Mouse (Mus musculus): ENCODE results near the gene Gda. TPM values are rescaled to one million over a fixed set of nuclear protein-coding genes. Genes with fewer than 3 reads are reported as not detected.

Gene Gda
- polyA plus RNA-seq, 1 experiment, result 1.4 TPM

DNA sequence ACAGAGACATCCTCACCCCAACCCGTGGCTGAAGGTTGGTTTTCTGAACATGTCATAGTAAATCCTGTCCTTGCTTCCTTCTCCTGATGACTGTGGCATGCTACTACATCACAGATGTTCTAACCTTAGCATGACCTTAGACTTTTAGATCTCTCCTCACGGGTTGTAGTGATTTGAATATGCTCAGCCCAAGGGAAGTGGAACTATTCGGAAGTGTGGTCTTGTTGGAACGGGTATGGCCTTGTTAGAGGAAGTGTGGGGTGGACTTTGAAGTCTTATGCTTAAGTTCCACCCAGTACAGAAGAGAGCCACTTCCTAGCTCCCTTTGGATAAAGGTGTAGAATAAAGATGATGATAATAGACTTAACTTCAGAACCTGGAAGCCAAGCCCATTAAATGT, 22.6 kb upstream of the Gda start:
- Histone ChIP-seq H3K27ac (ENCODE audit: insufficient read depth, low read depth, low read length) (no peak overlapping the region), H3K36me3 (ENCODE audit: control insufficient read depth, insufficient read depth, low read length) (no peaks in the 10 kb centered on the region), H3K27me3 (replicated peaks; ENCODE audit: control insufficient read depth, insufficient read depth, low read length) (no peaks in the 10 kb centered on the region), H3K4me1 (ENCODE audit: control insufficient read depth, insufficient read depth, low read length) (no peaks in the 10 kb centered on the region; the same call in 1 of the 2 replicates), H3K4me3 (ENCODE audit: insufficient read depth, low read depth, low read length) (no peak overlapping the region)
- 54% methylated on average over 4 of the region's 4 CpGs for WGBS
- TF ChIP-seq POLR2A (IDR thresholded peaks at IDR 0.05; ENCODE audit: low read depth, low read length) (no peak), CTCF (conservative IDR thresholded peaks at IDR 0.05; ENCODE audit: insufficient read depth, insufficient read length, low read depth, low read length) (no peak)
- no peak for DNase-seq

DNA sequence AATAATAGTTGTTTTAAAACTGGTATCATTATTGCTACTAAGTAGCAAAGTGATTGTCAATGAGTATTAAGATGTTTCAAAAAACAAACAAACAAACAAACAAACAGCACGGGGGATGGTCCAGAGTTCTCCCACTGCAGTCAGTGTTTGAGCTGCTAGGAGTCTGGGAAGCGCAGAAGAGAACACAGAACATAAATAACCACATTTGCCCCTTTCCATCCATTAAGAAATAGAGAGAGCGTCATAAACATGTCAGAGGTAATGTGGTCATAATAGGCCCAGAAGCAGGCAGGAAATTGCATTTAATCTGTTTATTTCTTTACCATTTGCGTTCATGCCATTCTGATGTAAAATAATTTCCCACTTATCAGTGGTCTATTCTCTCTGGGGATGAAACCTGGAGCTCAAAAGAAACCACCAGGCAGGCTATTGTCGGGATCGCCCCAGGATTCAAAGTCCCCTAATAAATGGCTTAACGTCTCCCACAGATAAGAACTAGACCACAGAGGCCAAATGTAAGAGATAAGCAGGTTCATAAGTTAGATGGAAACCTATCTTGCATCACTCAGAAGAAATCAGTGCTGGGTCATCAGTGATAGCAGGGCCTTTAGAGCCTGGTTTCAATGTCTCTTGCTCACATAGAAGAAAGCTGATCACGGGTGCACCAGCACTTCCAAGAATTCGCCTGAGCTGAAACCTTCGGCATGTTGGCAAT, 20.7 kb upstream of the Gda start:
- no peak overlapping the region for H3K4me3 ChIP-seq (ENCODE audit: insufficient read depth, low read depth, low read length)
- H3K36me3 ChIP-seq (ENCODE audit: control insufficient read depth, insufficient read depth, low read length), result no peaks in the 10 kb centered on the region
- no peak overlapping the region for H3K27ac ChIP-seq (ENCODE audit: insufficient read depth, low read depth, low read length)
- no peak for DNase-seq
- no peaks in the 10 kb centered on the region for H3K27me3 ChIP-seq (replicated peaks; ENCODE audit: control insufficient read depth, insufficient read depth, low read length)
- 74% methylated on average over 10 of the region's 10 CpGs for WGBS
- H3K4me1 ChIP-seq (ENCODE audit: control insufficient read depth, insufficient read depth, low read length), result no peaks in the 10 kb centered on the region; the same call in 1 of the 2 replicates
- TF ChIP-seq POLR2A (IDR thresholded peaks at IDR 0.05; ENCODE audit: low read depth, low read length) (no peak), CTCF (conservative IDR thresholded peaks at IDR 0.05; ENCODE audit: insufficient read depth, insufficient read length, low read depth, low read length) (no peak)

DNA sequence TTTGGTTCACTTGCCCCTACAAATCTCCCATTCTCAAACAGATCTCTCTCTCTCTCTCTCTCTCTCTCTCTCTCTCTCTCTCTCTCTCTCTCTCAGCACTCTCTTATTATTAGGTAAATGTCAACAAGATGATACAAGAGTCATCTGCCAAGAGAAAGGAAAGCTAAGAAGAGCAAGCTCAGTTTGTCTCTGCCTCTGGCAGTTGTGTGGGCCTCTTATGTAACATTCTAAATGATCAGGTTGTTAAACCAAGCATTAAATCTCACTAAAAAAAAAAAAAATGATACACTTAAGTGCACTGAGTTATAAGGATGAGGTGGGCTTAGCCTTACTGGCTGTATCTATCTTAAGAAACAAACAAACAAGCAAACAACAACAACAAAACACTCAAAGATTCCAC, 18.1 kb upstream of the Gda start:
- peak; percentile 56 for DNase-seq
- no peaks in the 10 kb centered on the region; the same call in 1 of the 2 replicates for H3K4me1 ChIP-seq (ENCODE audit: control insufficient read depth, insufficient read depth, low read length)
- no peaks in the 10 kb centered on the region for H3K27me3 ChIP-seq (replicated peaks; ENCODE audit: control insufficient read depth, insufficient read depth, low read length)
- no peak overlapping the region for H3K4me3 ChIP-seq (ENCODE audit: insufficient read depth, low read depth, low read length)
- peak overlapping the region; percentile 60 for H3K27ac ChIP-seq (ENCODE audit: insufficient read depth, low read depth, low read length)
- H3K36me3 ChIP-seq (ENCODE audit: control insufficient read depth, insufficient read depth, low read length), result no peaks in the 10 kb centered on the region
- TF ChIP-seq POLR2A (IDR thresholded peaks at IDR 0.05; ENCODE audit: low read depth, low read length) (no peak), CTCF (conservative IDR thresholded peaks at IDR 0.05; ENCODE audit: insufficient read depth, insufficient read length, low read depth, low read length) (no peak)

GRCm38 (mm10) chr19:21487124-21487944, 14.1 kb upstream of the Gda start:
- Histone ChIP-seq H3K36me3 (ENCODE audit: control insufficient read depth, insufficient read depth, low read length) (no peaks in the 10 kb centered on the region), H3K4me1 (ENCODE audit: control insufficient read depth, insufficient read depth, low read length) (no peaks in the 10 kb centered on the region; the same call in 1 of the 2 replicates), H3K27me3 (replicated peaks; ENCODE audit: control insufficient read depth, insufficient read depth, low read length) (no peaks in the 10 kb centered on the region), H3K27ac (ENCODE audit: insufficient read depth, low read depth, low read length) (no peak overlapping the region), H3K4me3 (ENCODE audit: insufficient read depth, low read depth, low read length) (no peak overlapping the region)
- no peak for TF ChIP-seq POLR2A (IDR thresholded peaks at IDR 0.05; ENCODE audit: low read depth, low read length)
- no peak for TF ChIP-seq CTCF (conservative IDR thresholded peaks at IDR 0.05; ENCODE audit: insufficient read depth, insufficient read length, low read depth, low read length)
- DNase-seq, result no peak
- WGBS, result 85% methylated on average over 5 of the region's 5 CpGs

DNA sequence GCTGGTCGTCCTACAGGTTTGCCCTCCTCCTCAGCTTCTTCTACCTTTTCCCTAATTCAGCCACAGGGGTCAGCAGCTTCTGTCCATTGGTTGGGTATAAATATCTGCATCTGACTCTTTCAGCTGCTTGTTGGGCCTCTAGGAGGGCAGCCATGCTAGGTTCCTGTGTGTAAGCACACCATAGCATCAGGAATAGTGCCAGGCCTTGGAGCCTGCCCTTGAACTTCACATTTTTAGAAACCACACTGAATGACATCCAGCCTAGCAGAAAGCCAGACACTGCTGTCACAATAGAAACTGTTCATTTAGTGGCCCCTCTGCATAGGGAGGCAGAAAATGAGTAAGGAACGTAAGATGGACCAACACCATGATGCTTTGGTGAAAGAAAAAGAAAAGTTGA, 8.9 kb upstream of the Gda start:
- Histone ChIP-seq H3K27me3 (replicated peaks; ENCODE audit: control insufficient read depth, insufficient read depth, low read length) (no peaks in the 10 kb centered on the region), H3K27ac (ENCODE audit: insufficient read depth, low read depth, low read length) (no peak overlapping the region), H3K4me1 (ENCODE audit: control insufficient read depth, insufficient read depth, low read length) (no peaks in the 10 kb centered on the region), H3K36me3 (ENCODE audit: control insufficient read depth, insufficient read depth, low read length) (no peaks in the 10 kb centered on the region), H3K4me3 (ENCODE audit: insufficient read depth, low read depth, low read length) (no peak overlapping the region)
- no peak for DNase-seq
- 89% methylated on average over 2 of the region's 2 CpGs for WGBS
- TF ChIP-seq CTCF (conservative IDR thresholded peaks at IDR 0.05; ENCODE audit: insufficient read depth, insufficient read length, low read depth, low read length) (no peak), POLR2A (IDR thresholded peaks at IDR 0.05; ENCODE audit: low read depth, low read length) (no peak)

GRCm38 (mm10) chr19:21481031-21481430, 7.8 kb upstream of the Gda start:
- H3K27me3 ChIP-seq (replicated peaks; ENCODE audit: control insufficient read depth, insufficient read depth, low read length), result no peaks in the 10 kb centered on the region
- DNase-seq, result no peak
- no peaks in the 10 kb centered on the region for H3K36me3 ChIP-seq (ENCODE audit: control insufficient read depth, insufficient read depth, low read length)
- H3K27ac ChIP-seq (ENCODE audit: insufficient read depth, low read depth, low read length), result no peak overlapping the region
- no peak for TF ChIP-seq POLR2A (IDR thresholded peaks at IDR 0.05; ENCODE audit: low read depth, low read length)
- TF ChIP-seq CTCF (conservative IDR thresholded peaks at IDR 0.05; ENCODE audit: insufficient read depth, insufficient read length, low read depth, low read length), result no peak
- H3K4me3 ChIP-seq (ENCODE audit: insufficient read depth, low read depth, low read length), result no peak overlapping the region
- WGBS, result 96% methylated on average over 1 of the region's 1 CpGs
- H3K4me1 ChIP-seq (ENCODE audit: control insufficient read depth, insufficient read depth, low read length), result no peaks in the 10 kb centered on the region

DNA sequence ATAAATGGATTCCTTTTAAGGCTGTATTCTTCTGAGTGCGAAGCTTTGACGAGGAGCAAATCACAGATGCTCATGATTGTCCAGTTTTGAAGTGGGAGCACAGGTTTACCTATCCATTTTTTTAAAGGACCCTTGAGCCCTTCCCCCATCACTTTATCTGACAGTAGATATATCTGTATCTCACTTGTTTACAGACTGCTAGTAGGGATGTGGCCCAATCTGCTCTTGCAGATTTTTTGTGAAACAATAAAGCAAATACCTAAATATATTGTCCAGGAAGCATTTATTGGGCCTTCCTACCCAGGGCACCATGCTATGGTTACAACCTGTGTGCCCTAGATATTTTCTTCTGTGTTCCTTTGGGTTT, 6.8 kb upstream of the Gda start:
- H3K27ac ChIP-seq (ENCODE audit: insufficient read depth, low read depth, low read length), result no peak overlapping the region
- no peak for DNase-seq
- H3K4me1 ChIP-seq (ENCODE audit: control insufficient read depth, insufficient read depth, low read length), result no peaks in the 10 kb centered on the region
- 72% methylated on average over 2 of the region's 2 CpGs for WGBS
- H3K27me3 ChIP-seq (replicated peaks; ENCODE audit: control insufficient read depth, insufficient read depth, low read length), result no peaks in the 10 kb centered on the region
- TF ChIP-seq POLR2A (IDR thresholded peaks at IDR 0.05; ENCODE audit: low read depth, low read length) (no peak), CTCF (conservative IDR thresholded peaks at IDR 0.05; ENCODE audit: insufficient read depth, insufficient read length, low read depth, low read length) (no peak)
- no peaks in the 10 kb centered on the region for H3K36me3 ChIP-seq (ENCODE audit: control insufficient read depth, insufficient read depth, low read length)
- H3K4me3 ChIP-seq (ENCODE audit: insufficient read depth, low read depth, low read length), result no peak overlapping the region

Measured in kidney, adult 2 months (tissue).